Mouse (Mus musculus) testis, postnatal 10 days (tissue): Measurements from ENCODE around the gene Rps2.

Experiments used
- DNase-seq: peaks from one replicate; pipeline ENCODE4 v3.0.0; 2021; ENCODE audit warnings: low spot score

Rps2 gene

DNA sequence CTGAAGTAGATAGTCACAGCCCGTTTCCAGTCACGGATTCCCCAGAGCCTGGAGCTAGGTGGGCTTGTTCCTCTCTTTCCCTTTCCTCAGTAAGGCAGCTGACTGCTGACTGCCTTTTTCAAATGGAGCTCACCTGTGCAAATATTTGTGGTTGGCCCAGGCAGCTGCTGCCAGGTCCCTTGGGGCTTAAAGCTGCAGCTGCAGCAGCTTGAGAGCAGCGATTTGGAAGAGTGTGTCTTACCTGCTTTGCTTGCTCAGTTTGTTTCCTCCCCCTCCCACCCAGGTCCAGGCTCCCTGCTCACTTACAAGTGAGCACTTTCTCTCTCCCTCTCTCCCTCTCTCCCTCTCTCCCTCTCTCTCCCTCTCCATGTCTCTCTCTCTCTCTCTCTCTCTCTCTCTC is 51.2 kb downstream of the Rps2 start:
- no peak for DNase-seq
